Mouse (Mus musculus) c-Kit-positive CD71-negative TER-119-negative erythroid progenitor cells, embryonic 14.5 days (primary cell): ENCODE results near the gene Smyd3.

Experiments used
- DNase-seq: peaks from one replicate; pipeline ENCODE4 v3.0.0-alpha.2; 2013; ENCODE audit warnings: low read depth

Gene Smyd3

GRCm38 (mm10) chr1:178942251-178942963 lies 575.4 kb downstream of the Smyd3 start:
- DNase-seq = no peak

GRCm38 (mm10) chr1:178940353-178940752 lies 577.5 kb downstream of the Smyd3 start:
- no peak for DNase-seq

GRCm38 (mm10) chr1:178936976-178937375 lies 580.9 kb downstream of the Smyd3 start:
- DNase-seq = no peak

- DNase-seq = no peak
Observed at GRCm38 (mm10) chr1:178936457-178936856, 581.4 kb downstream of the Smyd3 start.

- DNase-seq = no peak
Observed at GRCm38 (mm10) chr1:178933953-178934637, 583.7 kb downstream of the Smyd3 start.

GRCm38 (mm10) chr1:178929531-178929930 lies 588.3 kb downstream of the Smyd3 start:
- no peak for DNase-seq

GRCm38 (mm10) chr1:178924492-178925183 lies 593.2 kb downstream of the Smyd3 start:
- DNase-seq = no peak

- no peak for DNase-seq
Observed at GRCm38 (mm10) chr1:178917194-178917902, 600.5 kb downstream of the Smyd3 start.

- no peak for DNase-seq
Observed at GRCm38 (mm10) chr1:178915056-178915455, 602.8 kb downstream of the Smyd3 start.

GRCm38 (mm10) chr1:178912936-178913716 lies 604.7 kb downstream of the Smyd3 start:
- DNase-seq = no peak

GRCm38 (mm10) chr1:178910951-178911350 lies 606.9 kb downstream of the Smyd3 start:
- DNase-seq = no peak
